Mouse (Mus musculus) hindbrain, embryonic 15.5 days (tissue): Measurements from ENCODE around the gene Zdhhc16. TPM values are rescaled to one million over a fixed set of nuclear protein-coding genes. Genes with fewer than 3 reads are reported as not detected.
"Not testable (repeated sequence)": the region's sequence is repeated elsewhere in the genome, so short reads cannot be mapped to it uniquely, and the experiment has no call there.

ENCODE experiments used
- ATAC-seq: fragments of 200-750 bp; cut with Nextera tagmentation; 2 replicates; pipeline ENCODE4 v1.8.0; 2017; ENCODE audit warnings: low read depth, moderate number of reproducible peaks, moderate TSS enrichment; ENCODE audit not compliant: low FRiP score
- H3K27ac ChIP-seq: fragments of 300-500 bp; sonication (generic); replicated peaks from 2 replicates; pipeline ENCODE4 v1.5.1; 2015; ENCODE audit warnings: mild to moderate bottlenecking, inconsistent platforms
- H3K27me3 ChIP-seq: fragments of 300-500 bp; sonication (generic); 2 replicates; pipeline ENCODE4 v1.6.1; 2015; ENCODE audit warnings: control low read depth, inconsistent platforms
- H3K36me3 ChIP-seq: fragments of 300-500 bp; sonication (generic); 2 replicates; pipeline ENCODE4 v1.6.1; 2015; ENCODE audit warnings: control low read depth, inconsistent platforms
- H3K4me1 ChIP-seq: fragments of 300-500 bp; sonication (generic); replicated peaks from 2 replicates; pipeline ENCODE4 v1.6.1; 2015; ENCODE audit warnings: control low read depth, inconsistent platforms
- H3K4me2 ChIP-seq: fragments of 300-500 bp; sonication (generic); 2 replicates; pipeline ENCODE4 v1.6.1; 2015; ENCODE audit warnings: moderate library complexity, mild to moderate bottlenecking, inconsistent platforms
- H3K4me3 ChIP-seq: fragments of 300-500 bp; sonication (generic); 2 replicates; pipeline ENCODE4 v1.5.1; 2015; ENCODE audit warnings: mild to moderate bottlenecking, inconsistent platforms
- H3K9ac ChIP-seq: fragments of 300-500 bp; sonication (generic); 2 replicates; pipeline ENCODE4 v1.6.1; 2015; ENCODE audit warnings: inconsistent platforms
- H3K9me3 ChIP-seq: fragments of 300-500 bp; sonication (generic); 2 replicates; pipeline ENCODE4 v1.6.1; 2016; ENCODE audit warnings: control low read depth, inconsistent platforms
- WGBS: fragments of 180-500 bp; shearing (Covaris S2); methylation state at CpG from one replicate; pipeline ENCODE4 v1.1.7; 2015; 5-methylcytosine and 5-hydroxymethylcytosine counted together
- polyA plus RNA-seq: library from polyadenylated mRNA; unstranded; fragments of >200 nt; fragmentation: Nextera tagmentation; extraction: Ambion mirVana; gene quantifications from 2 replicates; pipeline ENCODE4 v1.2.1, GENCODE M21; 2015

Zdhhc16 gene
- polyA plus RNA-seq, 1 experiment from 2014 or later: 85.9 TPM

GRCm38 (mm10) chr19:41906311-41907078 is 26.8 kb upstream of the Zdhhc16 start:
- no peak overlapping the region for H3K9ac ChIP-seq
- H3K36me3 ChIP-seq: no peaks in the 10 kb centered on the region
- 70% methylated on average over 6 of the region's 6 CpGs for WGBS
- no peak for ATAC-seq
- no peak overlapping the region for H3K4me3 ChIP-seq
- H3K4me2 ChIP-seq: no peak overlapping the region
- no peaks in the 10 kb centered on the region for H3K27me3 ChIP-seq
- no peaks in the 10 kb centered on the region for H3K4me1 ChIP-seq
- no peaks in the 10 kb centered on the region for H3K9me3 ChIP-seq
- no peak overlapping the region for H3K27ac ChIP-seq

- Histone ChIP-seq H3K4me2 (no peak overlapping the region), H3K4me3 (no peak overlapping the region), H3K27ac (no peak overlapping the region), H3K27me3 (no peaks in the 10 kb centered on the region), H3K9ac (no peak overlapping the region), H3K4me1 (no peaks in the 10 kb centered on the region), H3K36me3 (no peaks in the 10 kb centered on the region), H3K9me3 (no peaks in the 10 kb centered on the region)
- no peak for ATAC-seq
- 57% methylated on average over 8 of the region's 8 CpGs for WGBS
These were observed 26.1 kb upstream of the Zdhhc16 start for GRCm38 (mm10) chr19:41907079-41907760.

- 87% methylated on average over 3 of the region's 3 CpGs for WGBS
- no peak for ATAC-seq
- Histone ChIP-seq H3K27ac (no peak overlapping the region), H3K9me3 (no peaks in the 10 kb centered on the region), H3K9ac (no peak overlapping the region), H3K4me1 (peaks cover 13% of the 10 kb centered on the region), H3K4me3 (no peak overlapping the region), H3K27me3 (no peaks in the 10 kb centered on the region), H3K36me3 (no peaks in the 10 kb centered on the region), H3K4me2 (no peak overlapping the region)
These were observed 24.5 kb upstream of the Zdhhc16 start for GRCm38 (mm10) chr19:41908736-41909135.

GRCm38 (mm10) chr19:41910396-41910795 is 22.9 kb upstream of the Zdhhc16 start:
- no peak overlapping the region for H3K4me3 ChIP-seq
- 90% methylated on average over 2 of the region's 2 CpGs for WGBS
- 0 out of 2 replicates have a peak, but pooled peaks cover 5% of the 10 kb centered on the region for H3K36me3 ChIP-seq
- H3K9me3 ChIP-seq: no peaks in the 10 kb centered on the region
- no peak overlapping the region for H3K4me2 ChIP-seq
- no peak for ATAC-seq
- H3K27ac ChIP-seq: no peak overlapping the region
- no peak overlapping the region for H3K9ac ChIP-seq
- H3K27me3 ChIP-seq: no peaks in the 10 kb centered on the region
- H3K4me1 ChIP-seq: peaks cover 26% of the 10 kb centered on the region

- Histone ChIP-seq H3K4me1 (peaks cover 26% of the 10 kb centered on the region), H3K36me3 (peaks cover 14% of the 10 kb centered on the region), H3K4me3 (peak within 1 kb of the TSS; percentile 99), H3K27ac (peak within 1 kb of the TSS; percentile 95), H3K4me2 (peak within 1 kb of the TSS; percentile 94), H3K27me3 (no peaks in the 10 kb centered on the region), H3K9ac (peak within 1 kb of the TSS; percentile 97), H3K9me3 (no peaks in the 10 kb centered on the region)
- peak; percentile 95 for ATAC-seq
- WGBS: 4% methylated on average over 54 of the region's 54 CpGs
These were observed 21.9 kb upstream of the Zdhhc16 start, which contains the start of gene Pgam1 for GRCm38 (mm10) chr19:41911178-41912073. Gene Pgam1 (plus strand): TSS chr19:41911923.

- no peaks in the 10 kb centered on the region for H3K9me3 ChIP-seq
- under 1% methylated on average over 53 of the region's 53 CpGs for WGBS
- H3K4me2 ChIP-seq: peak overlapping the region; percentile 94
- H3K4me1 ChIP-seq: peaks cover 26% of the 10 kb centered on the region
- H3K4me3 ChIP-seq: peak overlapping the region; percentile 99
- peak overlapping the region; percentile 97 for H3K9ac ChIP-seq
- H3K27ac ChIP-seq: peak overlapping the region; percentile 87
- peaks cover 23% of the 10 kb centered on the region for H3K36me3 ChIP-seq
- H3K27me3 ChIP-seq: no peaks in the 10 kb centered on the region
- peak; percentile 83 for ATAC-seq
These were observed 20.9 kb upstream of the Zdhhc16 start for GRCm38 (mm10) chr19:41912121-41913080.

- Histone ChIP-seq H3K36me3 (peaks cover 30% of the 10 kb centered on the region), H3K4me3 (peak overlapping the region; percentile 99), H3K4me2 (peak overlapping the region; percentile 94), H3K27ac (no peak overlapping the region), H3K9ac (no peak overlapping the region), H3K9me3 (no peaks in the 10 kb centered on the region), H3K27me3 (no peaks in the 10 kb centered on the region), H3K4me1 (peaks cover 26% of the 10 kb centered on the region)
- ATAC-seq: no peak
- 38% methylated on average over 6 of the region's 6 CpGs for WGBS
These were observed 19.3 kb upstream of the Zdhhc16 start for GRCm38 (mm10) chr19:41913774-41914591.

- not testable (repeated sequence) for H3K4me3 ChIP-seq, H3K27me3 ChIP-seq, H3K27ac ChIP-seq, ATAC-seq, H3K9me3 ChIP-seq, H3K9ac ChIP-seq
- Histone ChIP-seq H3K4me2 (0 out of 2 replicates have a peak overlapping the region, but pooled peaks have one; percentile 94), H3K36me3 (peaks cover 35% of the 10 kb centered on the region), H3K4me1 (peaks cover 26% of the 10 kb centered on the region)
These were observed 18.7 kb upstream of the Zdhhc16 start for GRCm38 (mm10) chr19:41914592-41914882.

- H3K9me3 ChIP-seq: no peaks in the 10 kb centered on the region
- no peak overlapping the region for H3K9ac ChIP-seq
- H3K27ac ChIP-seq: no peak overlapping the region
- no peak for ATAC-seq
- H3K4me1 ChIP-seq: peaks cover 26% of the 10 kb centered on the region
- no peak overlapping the region for H3K4me3 ChIP-seq
- no peaks in the 10 kb centered on the region for H3K27me3 ChIP-seq
- H3K36me3 ChIP-seq: peaks cover 40% of the 10 kb centered on the region
- no peak overlapping the region for H3K4me2 ChIP-seq
- WGBS: 87% methylated on average over 3 of the region's 3 CpGs
These were observed 18.0 kb upstream of the Zdhhc16 start for GRCm38 (mm10) chr19:41915294-41915693.

- 90% methylated on average over 4 of the region's 4 CpGs for WGBS
- Histone ChIP-seq H3K9ac (no peak overlapping the region), H3K4me3 (no peak overlapping the region), H3K36me3 (peaks cover 50% of the 10 kb centered on the region), H3K27me3 (no peaks in the 10 kb centered on the region), H3K4me1 (peaks cover 26% of the 10 kb centered on the region), H3K4me2 (no peak overlapping the region), H3K9me3 (no peaks in the 10 kb centered on the region), H3K27ac (no peak overlapping the region)
- no peak for ATAC-seq
These were observed 16.4 kb upstream of the Zdhhc16 start for GRCm38 (mm10) chr19:41916853-41917252.
